Mouse (Mus musculus) mouse trophoblast stem cell (cell line): ENCODE measurements around the gene Fcgrt.

Experiments
- in situ Hi-C, 2 experiments: fragments of 300-500 bp; cut with MseI, MboI; formaldehyde crosslinking; loops; 2 replicates in 1 of 2; 3 replicates in 1 of 2; pipeline ENCODE4 v1.15.1; 2025

Gene Fcgrt

GRCm38 (mm10) chr7:45056329-45056971 is 47.2 kb downstream of the Fcgrt start:
- in situ Hi-C loops: no loop called here

- in situ Hi-C loops: no loop called here
These were observed 49.6 kb downstream of the Fcgrt start for GRCm38 (mm10) chr7:45053931-45054510.

GRCm38 (mm10) chr7:45053117-45053930 is 50.3 kb downstream of the Fcgrt start:
- in situ Hi-C loops: no loop called here

- in situ Hi-C loops: no loop called here
These were observed 50.9 kb downstream of the Fcgrt start, which contains the start of gene Prr12 for GRCm38 (mm10) chr7:45052862-45053116. Prr12 (minus strand) TSS chr7:45052881.

GRCm38 (mm10) chr7:45052181-45052861 is 51.3 kb downstream of the Fcgrt start:
- in situ Hi-C loops: no loop called here

- in situ Hi-C loops: no loop called here
These were observed 52.1 kb downstream of the Fcgrt start for GRCm38 (mm10) chr7:45051601-45051974.

GRCm38 (mm10) chr7:45050945-45051600 is 52.6 kb downstream of the Fcgrt start:
- in situ Hi-C loops: no loop called here

GRCm38 (mm10) chr7:45048923-45049657 is 54.6 kb downstream of the Fcgrt start:
- in situ Hi-C loops: no loop called here

GRCm38 (mm10) chr7:45048001-45048890 is 55.4 kb downstream of the Fcgrt start:
- in situ Hi-C loops: no loop called here

GRCm38 (mm10) chr7:45047491-45047890 is 56.2 kb downstream of the Fcgrt start:
- in situ Hi-C loops: no loop called here

GRCm38 (mm10) chr7:45046853-45047350 is 56.7 kb downstream of the Fcgrt start:
- in situ Hi-C loops: no loop called here

GRCm38 (mm10) chr7:45045741-45046140 is 57.9 kb downstream of the Fcgrt start:
- in situ Hi-C loops: no loop called here

GRCm38 (mm10) chr7:45043307-45043706 is 60.3 kb downstream of the Fcgrt start:
- in situ Hi-C loops: no loop called here
